Mouse (Mus musculus): ENCODE data around the gene Dnajc5g.

Dnajc5g gene

GRCm38 (mm10) chr5:31108000-31108490 is 2.0 kb downstream of the Dnajc5g start, which contains the start of gene Slc30a3:
TSS of gene Slc30a3 (minus strand) at chr5:31108237.
- no peak for DNase-seq (ENCODE audit: low spot score in 2 of 2)

- DNase-seq (ENCODE audit: low spot score in 2 of 2) = peak in 1 of 2 experiments; percentile 15
Measured at GRCm38 (mm10) chr5:31110781-31111180, 4.7 kb downstream of the Dnajc5g start.

GRCm38 (mm10) chr5:31116354-31116753 is 10.3 kb downstream of the Dnajc5g start, which contains the start of gene Trim54:
TSS of gene Trim54 (plus strand) at chr5:31116712.
- no peak for DNase-seq (ENCODE audit: low spot score in 2 of 2)

DNA sequence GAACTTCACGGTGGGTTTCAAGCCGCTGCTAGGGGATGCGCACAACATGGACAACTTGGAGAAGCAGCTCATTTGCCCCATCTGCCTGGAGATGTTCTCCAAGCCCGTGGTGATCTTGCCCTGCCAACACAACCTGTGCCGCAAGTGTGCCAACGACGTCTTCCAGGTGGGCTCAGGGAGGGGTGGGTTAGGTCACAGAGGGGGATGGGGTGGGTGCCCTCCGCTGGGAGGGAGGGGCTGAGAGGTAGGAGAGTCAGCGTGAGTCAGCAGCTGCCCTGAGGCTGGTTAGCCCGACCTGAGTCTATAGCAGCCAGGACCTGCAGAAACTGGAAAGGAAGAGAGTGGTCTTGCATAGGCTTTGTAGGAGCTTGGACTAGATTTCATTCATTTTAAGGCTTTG is 10.8 kb downstream of the Dnajc5g start:
- DNase-seq (ENCODE audit: low spot score in 2 of 2) = no peak

- DNase-seq (ENCODE audit: low spot score in 2 of 2) = no peak
Measured at GRCm38 (mm10) chr5:31121111-31121510, 15.0 kb downstream of the Dnajc5g start.

DNA sequence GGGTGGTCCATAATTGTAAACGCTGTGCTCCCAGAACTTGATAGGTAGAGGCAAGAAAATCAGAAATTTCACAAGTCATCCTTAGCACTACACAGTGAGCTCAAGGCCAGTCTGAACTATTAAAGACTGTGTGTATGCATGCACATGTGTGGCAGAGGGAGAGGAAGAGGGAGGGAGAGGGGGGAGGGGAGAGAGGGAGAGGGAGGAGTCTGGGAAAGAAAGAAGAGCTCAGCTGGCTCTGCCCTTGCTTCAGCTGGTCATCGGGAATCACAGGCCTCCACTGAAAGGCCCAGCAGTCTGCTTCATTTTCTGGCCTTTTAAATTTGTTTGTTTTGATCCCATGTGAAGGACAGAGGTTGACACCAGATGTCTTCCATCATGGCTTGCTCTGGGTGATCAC is 17.4 kb downstream of the Dnajc5g start:
- DNase-seq (ENCODE audit: low spot score in 2 of 2) = no peak

- no peak for DNase-seq (ENCODE audit: low spot score in 2 of 2)
Measured at GRCm38 (mm10) chr5:31126050-31126449, 20.0 kb downstream of the Dnajc5g start.

DNA sequence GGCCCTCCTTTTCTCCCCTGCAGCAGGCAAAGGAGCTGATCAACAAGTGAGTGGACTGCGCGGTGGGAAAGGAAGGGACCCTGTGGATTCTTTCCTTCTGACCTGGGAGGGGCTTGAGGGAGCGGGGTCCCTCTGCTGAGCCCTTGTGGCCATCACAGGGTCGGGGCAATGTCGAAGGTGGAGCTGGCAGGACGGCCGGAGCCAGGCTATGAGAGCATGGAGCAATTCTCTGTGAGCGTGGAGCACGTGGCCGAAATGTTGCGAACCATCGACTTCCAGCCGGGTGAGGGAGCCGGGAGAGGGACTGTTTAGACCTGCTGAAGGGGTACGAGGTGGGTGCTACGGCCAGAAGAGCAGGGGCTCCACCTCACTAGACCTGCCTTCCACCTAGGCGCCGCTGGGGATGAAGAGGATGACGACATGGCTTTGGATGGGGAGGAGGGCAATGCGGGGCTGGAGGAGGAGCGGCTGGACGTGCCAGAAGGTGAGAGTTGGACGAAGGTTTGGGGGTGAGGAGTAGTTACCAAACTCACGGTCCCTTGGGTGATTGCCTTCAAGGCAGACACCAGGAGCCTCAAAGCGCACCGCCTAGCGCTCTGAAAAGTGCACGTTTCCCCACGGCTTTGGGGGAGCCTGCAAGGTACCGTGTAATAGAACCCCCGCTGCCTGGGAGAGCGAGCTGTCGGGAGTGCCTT is 30.8 kb downstream of the Dnajc5g start:
- no peak for DNase-seq (ENCODE audit: low spot score in 2 of 2)

GRCm38 (mm10) chr5:31137658-31138057 is 31.6 kb downstream of the Dnajc5g start:
- no peak for DNase-seq (ENCODE audit: low spot score in 2 of 2)

DNA sequence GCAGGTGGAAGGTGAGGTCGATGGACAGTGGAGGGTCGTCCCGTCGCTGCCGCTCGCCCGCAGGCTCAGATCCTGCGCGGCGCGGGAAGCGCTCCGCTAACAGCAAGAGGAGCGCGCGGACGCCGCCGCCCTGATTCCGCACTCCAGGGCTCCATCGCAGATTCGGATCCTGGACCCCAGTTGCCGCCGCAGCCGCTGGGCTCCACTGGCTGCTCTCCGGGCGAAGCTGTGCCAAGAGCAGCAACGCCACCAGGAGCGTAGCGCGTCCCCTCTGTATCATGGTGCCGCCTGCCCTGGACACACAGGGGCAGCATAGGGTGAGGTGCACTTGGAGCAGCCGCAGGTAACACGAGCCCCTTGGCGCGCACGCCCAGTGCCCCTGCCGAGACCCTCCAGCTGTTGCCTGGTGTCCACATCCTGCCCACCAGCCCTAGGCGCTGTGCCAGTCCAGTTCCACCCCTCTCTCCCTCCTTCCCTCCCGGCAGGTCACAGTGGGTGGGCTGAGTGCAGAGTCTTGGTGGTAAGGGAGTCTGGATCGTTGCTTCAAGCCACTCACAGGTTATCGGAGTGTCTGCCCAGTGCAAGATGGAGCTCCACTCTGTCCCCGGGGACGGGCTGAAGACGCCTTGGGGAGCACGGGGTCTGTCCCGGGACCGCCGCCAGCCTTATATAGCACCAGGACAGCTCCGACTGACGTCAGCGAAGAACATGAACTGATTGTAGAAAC is 32.3 kb downstream of the Dnajc5g start, which contains the start of gene Ucn:
Gene Ucn (minus strand): TSS at position 589 of the 727 bp plus-strand sequence.
- DNase-seq (ENCODE audit: low spot score in 2 of 2) = no peak

- no peak for DNase-seq (ENCODE audit: low spot score in 2 of 2)
Measured at GRCm38 (mm10) chr5:31138968-31139425, 32.9 kb downstream of the Dnajc5g start.

DNA sequence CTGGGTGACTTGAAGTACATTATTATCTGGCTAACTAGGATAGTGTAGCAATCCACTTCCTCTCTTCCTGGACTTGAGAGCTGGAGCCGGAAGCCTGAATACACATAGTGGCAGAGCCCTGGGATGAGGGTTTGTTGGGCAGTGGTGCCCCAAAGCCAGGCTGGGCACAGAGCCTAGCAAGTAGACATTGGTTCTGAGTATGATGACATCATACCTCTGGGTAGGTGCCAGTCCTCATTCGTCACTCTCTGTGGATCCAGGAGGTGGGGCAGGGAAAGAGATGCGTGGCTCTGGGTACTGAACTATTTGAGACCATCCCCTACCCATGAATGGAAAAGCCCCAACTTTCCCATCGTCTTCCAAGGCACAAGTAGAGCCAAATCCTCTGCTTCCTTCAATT is 43.7 kb downstream of the Dnajc5g start:
- DNase-seq (ENCODE audit: low spot score in 2 of 2) = no peak

DNA sequence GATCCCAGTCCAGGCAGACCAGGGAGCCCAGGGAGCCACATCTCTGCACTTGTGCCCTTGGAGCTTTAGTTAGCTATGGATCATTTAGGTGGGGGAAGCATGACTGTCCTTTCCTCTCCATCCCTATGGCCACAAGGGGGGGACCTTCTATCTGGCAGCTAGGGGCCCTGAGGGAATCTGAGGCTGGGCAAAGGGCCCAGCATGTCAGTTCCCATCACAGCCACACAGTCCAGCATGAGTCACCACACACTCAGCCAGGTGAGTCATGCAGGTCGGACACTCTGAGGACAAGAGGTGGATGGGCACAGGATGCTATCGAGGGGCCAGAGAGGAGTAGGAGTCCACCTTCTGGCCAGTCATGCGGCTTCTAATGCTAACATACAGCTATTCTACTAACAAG is 45.7 kb downstream of the Dnajc5g start:
- DNase-seq (ENCODE audit: low spot score in 2 of 2) = no peak

DNA sequence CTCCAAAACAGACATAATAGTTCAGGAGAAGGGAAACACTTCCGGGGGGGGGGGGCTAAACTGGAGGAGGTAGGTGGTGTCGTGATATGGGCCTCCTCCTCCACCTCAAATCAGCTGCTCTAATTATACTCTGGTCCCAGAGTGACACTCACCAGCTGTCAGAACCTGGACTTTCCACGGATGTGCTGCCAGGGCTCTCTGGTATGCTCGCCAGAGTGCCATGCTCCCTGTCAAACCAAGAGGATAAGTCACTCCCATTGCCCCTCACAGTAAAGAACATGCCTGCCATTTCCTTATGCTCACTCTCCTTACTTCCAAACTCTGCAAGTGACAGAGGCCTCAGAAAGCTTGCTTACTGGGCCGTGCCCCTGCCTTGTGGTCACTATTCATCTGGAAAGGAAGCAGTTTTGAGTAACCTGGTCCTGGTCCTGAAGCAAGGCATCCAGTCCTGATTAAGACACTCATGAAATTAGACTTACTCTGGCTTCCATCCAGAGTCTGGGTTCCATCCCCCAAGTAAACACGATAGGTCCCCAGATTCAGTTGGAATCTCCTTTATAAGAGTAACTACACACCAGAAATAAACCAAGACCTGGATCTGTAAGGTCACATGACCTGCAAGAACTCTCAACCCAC is 47.5 kb downstream of the Dnajc5g start:
- no peak for DNase-seq (ENCODE audit: low spot score in 2 of 2)

GRCm38 (mm10) chr5:31154152-31154553 is 48.1 kb downstream of the Dnajc5g start, which contains the start of gene Mpv17:
TSS of gene Mpv17 (minus strand) at chr5:31154251.
- peak; percentile 65 to 71 for DNase-seq (ENCODE audit: low spot score in 2 of 2)

Data from natural killer cell, adult 2 months (primary cell).